Mouse (Mus musculus) v-Abl transformed pro-B cells (cell line): ENCODE measurements around the gene Mucl3.

ENCODE experiments used
- in situ Hi-C, 2 experiments: fragments of 400-800 bp; cut with MboI; formaldehyde crosslinking; loops; one replicate each; pipeline ENCODE4 v1.15.1; 2025; ENCODE audit not compliant: unreplicated experiment in 2 of 2

Gene Mucl3

GRCm38 (mm10) chr17:35643609-35644236, at the start of gene Mucl3:
TSS of gene Mucl3 (minus strand) at chr17:35643695.
- in situ Hi-C loops = no loop called here

- in situ Hi-C loops = no loop called here
Measured at GRCm38 (mm10) chr17:35692368-35692767, 48.9 kb upstream of the Mucl3 start.

- in situ Hi-C loops = no loop called here
Measured at GRCm38 (mm10) chr17:35691811-35692210, 48.3 kb upstream of the Mucl3 start.

- in situ Hi-C loops = no loop called here
Measured at GRCm38 (mm10) chr17:35689936-35690645, 46.6 kb upstream of the Mucl3 start.

GRCm38 (mm10) chr17:35688347-35689175, 45.1 kb upstream of the Mucl3 start:
- in situ Hi-C loops = no loop called here

GRCm38 (mm10) chr17:35685061-35685460, 41.6 kb upstream of the Mucl3 start:
- in situ Hi-C loops = no loop called here

GRCm38 (mm10) chr17:35681986-35682385, 38.5 kb upstream of the Mucl3 start:
- in situ Hi-C loops = no loop called here

GRCm38 (mm10) chr17:35680591-35680990, 37.1 kb upstream of the Mucl3 start:
- in situ Hi-C loops = no loop called here

GRCm38 (mm10) chr17:35673416-35674035, 30.0 kb upstream of the Mucl3 start, which contains the start of gene Gtf2h4:
TSS of gene Gtf2h4 (minus strand) at chr17:35673739.
- in situ Hi-C loops = no loop called here

GRCm38 (mm10) chr17:35672527-35672926, 29.0 kb upstream of the Mucl3 start:
- in situ Hi-C loops = no loop called here

- in situ Hi-C loops = no loop called here
Measured at GRCm38 (mm10) chr17:35671846-35672245, 28.4 kb upstream of the Mucl3 start.

- in situ Hi-C loops = no loop called here
Measured at GRCm38 (mm10) chr17:35669731-35670130, 26.2 kb upstream of the Mucl3 start.

GRCm38 (mm10) chr17:35667334-35668065, 24.0 kb upstream of the Mucl3 start, which contains the start of gene Vars2:
TSS of gene Vars2 (minus strand) at chr17:35667592.
- in situ Hi-C loops = no loop called here

- in situ Hi-C loops = no loop called here
Measured at GRCm38 (mm10) chr17:35666851-35667256, 23.4 kb upstream of the Mucl3 start.

- in situ Hi-C loops = no loop called here
Measured at GRCm38 (mm10) chr17:35665957-35666515, 22.5 kb upstream of the Mucl3 start.

- in situ Hi-C loops = no loop called here
Measured at GRCm38 (mm10) chr17:35653086-35653485, 9.6 kb upstream of the Mucl3 start.

- in situ Hi-C loops = no loop called here
Measured at GRCm38 (mm10) chr17:35649429-35649828, 5.9 kb upstream of the Mucl3 start.

- in situ Hi-C loops = loop anchor here in 1 of 2 experiments (10.0 kb wide), 1 partner anchor 85 kb away; no protein-coding TSS in a partner anchor
Measured at GRCm38 (mm10) chr17:35639352-35639751, 4.1 kb downstream of the Mucl3 start.

GRCm38 (mm10) chr17:35638475-35639190, 4.9 kb downstream of the Mucl3 start:
- in situ Hi-C loops = loop anchor here in 1 of 2 experiments (10.0 kb wide), 1 partner anchor 86 kb away; no protein-coding TSS in a partner anchor
